Mouse (Mus musculus): Measurements from ENCODE around the gene Prdm16.

- TF ChIP-seq ZNF384 (IDR thresholded peaks at IDR 0.05; ENCODE audit: low read depth, low read length) (no peak), KAT2A (IDR thresholded peaks at IDR 0.05; ENCODE audit: insufficient replicate concordance, low read length) (no peak), POLR2A (IDR thresholded peaks at IDR 0.05; ENCODE audit: low read depth, low read length) (no peak), E2F4 (IDR thresholded peaks at IDR 0.05; ENCODE audit: insufficient replicate concordance, low read depth, low read length) (no peak), CTCF (conservative IDR thresholded peaks at IDR 0.05 in 1 of 2, IDR thresholded peaks at IDR 0.05 in 1 of 2; ENCODE audit: low read depth in 2 of 2, low read length in 2 of 2) (no peak), MAFK (IDR thresholded peaks at IDR 0.05; ENCODE audit: insufficient replicate concordance, low read length) (no peak), MEF2A (IDR thresholded peaks at IDR 0.05; ENCODE audit: borderline replicate concordance, low read depth, low read length) (no peak), SMC3 (IDR thresholded peaks at IDR 0.05; ENCODE audit: low read depth, low read length) (no peak), CHD2 (IDR thresholded peaks at IDR 0.05; ENCODE audit: low read length) (no peak), USF1 (IDR thresholded peaks at IDR 0.05; ENCODE audit: low read depth, low read length) (no peak), USF2 (conservative IDR thresholded peaks at IDR 0.05; ENCODE audit: low read depth, low read length) (no peak)
Measured at GRCm38 (mm10) chr4:154652494-154652893, 15.8 kb upstream of the Prdm16 start.
